Mouse (Mus musculus): ENCODE data around the gene Il2ra. TPM values are rescaled to one million over a fixed set of nuclear protein-coding genes. Genes with fewer than 3 reads are reported as not detected.

The Il2ra gene
- polyA plus RNA-seq, 1 experiment = 0.19 TPM

DNA sequence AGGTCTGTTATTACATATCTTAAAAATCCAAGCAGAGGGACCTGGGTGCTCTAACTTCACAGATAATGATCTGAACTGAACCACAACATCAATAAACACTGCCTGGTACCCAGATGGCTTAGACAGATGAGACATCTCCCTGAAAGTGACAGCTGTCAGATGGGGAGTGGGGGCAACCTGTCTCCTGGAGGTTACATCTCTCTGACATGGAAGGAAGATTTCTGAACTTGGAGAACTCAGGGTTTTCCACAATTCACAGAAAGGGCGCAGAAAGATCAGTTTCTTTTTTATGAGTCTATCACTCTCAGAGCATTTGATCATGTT lies 20.3 kb downstream of the Il2ra start:
- Histone ChIP-seq H3K27ac (ENCODE audit: insufficient read depth, low read length) (no peak overlapping the region), H3K4me1 (ENCODE audit: control insufficient read depth, insufficient read depth, low read length) (peaks cover 3% of the 10 kb centered on the region; the same call in 1 of the 2 replicates), H3K4me3 (ENCODE audit: insufficient read depth, low read length) (no peak overlapping the region)
- TF ChIP-seq POLR2A (IDR thresholded peaks at IDR 0.05; ENCODE audit: extremely low read depth, insufficient read depth, low read length) (no peak), CTCF (IDR thresholded peaks at IDR 0.05; ENCODE audit: extremely low read depth, insufficient read depth, low read length) (no peak)

DNA sequence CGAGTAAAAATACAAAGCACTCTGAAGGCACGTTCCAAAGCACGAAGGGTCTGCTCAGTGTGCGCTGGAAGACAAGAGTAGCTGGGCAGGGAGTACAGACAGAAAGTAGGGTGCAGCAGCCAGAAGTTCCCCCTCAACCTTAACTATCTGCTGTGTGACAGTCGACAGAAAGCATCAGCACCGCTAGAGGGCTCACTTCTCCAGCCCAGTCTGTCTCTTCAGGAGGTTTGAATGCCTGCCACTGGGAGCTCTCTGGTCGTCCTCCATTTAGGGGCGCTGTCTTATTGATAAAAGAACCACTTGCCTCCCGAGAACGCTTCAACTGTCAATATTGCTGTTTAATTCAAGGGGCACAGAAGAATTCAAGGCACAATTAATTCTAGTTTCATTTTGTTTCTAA lies 21.4 kb downstream of the Il2ra start:
- TF ChIP-seq POLR2A (IDR thresholded peaks at IDR 0.05; ENCODE audit: extremely low read depth, insufficient read depth, low read length) (no peak), CTCF (IDR thresholded peaks at IDR 0.05; ENCODE audit: extremely low read depth, insufficient read depth, low read length) (peak; percentile 87)
- Histone ChIP-seq H3K27ac (ENCODE audit: insufficient read depth, low read length) (no peak overlapping the region), H3K4me3 (ENCODE audit: insufficient read depth, low read length) (no peak overlapping the region), H3K4me1 (ENCODE audit: control insufficient read depth, insufficient read depth, low read length) (peaks cover 3% of the 10 kb centered on the region; the same call in 1 of the 2 replicates)

DNA sequence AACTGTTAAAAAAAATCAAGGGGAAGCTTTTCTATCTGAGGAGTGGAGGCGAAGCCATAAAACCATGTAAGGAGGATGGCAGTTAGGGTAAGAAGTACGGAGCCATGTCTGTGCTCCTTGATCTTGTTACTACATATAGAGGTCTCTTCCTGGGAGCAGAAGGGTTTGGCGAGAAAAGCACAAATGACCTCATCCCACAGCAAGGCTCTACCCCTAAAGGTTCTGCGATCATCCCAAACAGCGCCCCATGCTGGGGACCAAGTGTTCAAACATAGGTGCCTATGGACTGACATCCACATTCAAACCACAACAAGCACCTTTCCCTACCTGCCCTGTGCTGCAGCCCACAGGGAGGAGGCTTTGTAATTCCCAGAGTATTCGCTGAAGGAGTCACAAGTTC lies 21.8 kb downstream of the Il2ra start:
- H3K4me1 ChIP-seq (ENCODE audit: control insufficient read depth, insufficient read depth, low read length) = peaks cover 3% of the 10 kb centered on the region; the same call in 1 of the 2 replicates
- no peak overlapping the region for H3K4me3 ChIP-seq (ENCODE audit: insufficient read depth, low read length)
- no peak for TF ChIP-seq POLR2A (IDR thresholded peaks at IDR 0.05; ENCODE audit: extremely low read depth, insufficient read depth, low read length)
- TF ChIP-seq CTCF (IDR thresholded peaks at IDR 0.05; ENCODE audit: extremely low read depth, insufficient read depth, low read length) = 0 out of 2 replicates have a peak, but pooled peaks have one; percentile 15
- no peak overlapping the region for H3K27ac ChIP-seq (ENCODE audit: insufficient read depth, low read length)

- TF ChIP-seq POLR2A (IDR thresholded peaks at IDR 0.05; ENCODE audit: extremely low read depth, insufficient read depth, low read length) (no peak), CTCF (IDR thresholded peaks at IDR 0.05; ENCODE audit: extremely low read depth, insufficient read depth, low read length) (no peak)
- no peaks in the 10 kb centered on the region for H3K4me1 ChIP-seq (ENCODE audit: control insufficient read depth, insufficient read depth, low read length)
- H3K4me3 ChIP-seq (ENCODE audit: insufficient read depth, low read length) = no peak overlapping the region
- no peak overlapping the region for H3K27ac ChIP-seq (ENCODE audit: insufficient read depth, low read length)
Observed at GRCm38 (mm10) chr2:11664806-11665205, 22.2 kb downstream of the Il2ra start.

- TF ChIP-seq POLR2A (IDR thresholded peaks at IDR 0.05; ENCODE audit: extremely low read depth, insufficient read depth, low read length) (no peak), CTCF (IDR thresholded peaks at IDR 0.05; ENCODE audit: extremely low read depth, insufficient read depth, low read length) (no peak)
- Histone ChIP-seq H3K27ac (ENCODE audit: insufficient read depth, low read length) (no peak overlapping the region), H3K4me1 (ENCODE audit: control insufficient read depth, insufficient read depth, low read length) (no peaks in the 10 kb centered on the region), H3K4me3 (ENCODE audit: insufficient read depth, low read length) (no peak overlapping the region)
Observed at GRCm38 (mm10) chr2:11665326-11665725, 22.7 kb downstream of the Il2ra start.

DNA sequence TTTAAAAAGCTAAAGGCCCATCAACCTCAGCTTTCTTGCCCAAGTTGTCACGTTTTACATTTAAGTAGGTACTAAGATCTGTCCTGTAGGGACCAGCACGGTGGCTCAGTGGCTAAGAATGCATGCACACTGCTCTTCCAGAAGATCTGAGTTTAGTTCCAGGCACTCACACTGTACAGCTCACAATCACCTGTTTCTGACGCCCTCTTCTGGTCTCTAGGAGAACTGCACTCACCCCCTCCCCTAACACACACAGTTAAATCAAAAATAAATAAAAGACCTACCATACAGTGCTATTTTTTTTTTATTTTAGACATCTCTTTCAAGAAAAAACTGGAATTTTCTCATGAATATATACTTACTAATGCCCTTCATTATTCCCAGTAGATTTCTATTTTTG lies 29.5 kb downstream of the Il2ra start:
- Histone ChIP-seq H3K27ac (ENCODE audit: insufficient read depth, low read length) (no peak overlapping the region), H3K4me1 (ENCODE audit: control insufficient read depth, insufficient read depth, low read length) (no peaks in the 10 kb centered on the region), H3K4me3 (ENCODE audit: insufficient read depth, low read length) (no peak overlapping the region)
- TF ChIP-seq CTCF (IDR thresholded peaks at IDR 0.05; ENCODE audit: extremely low read depth, insufficient read depth, low read length) (peak; percentile 27; the same call in 1 of the 2 replicates), POLR2A (IDR thresholded peaks at IDR 0.05; ENCODE audit: extremely low read depth, insufficient read depth, low read length) (no peak)

- no peaks in the 10 kb centered on the region for H3K4me1 ChIP-seq (ENCODE audit: control insufficient read depth, insufficient read depth, low read length)
- no peak for TF ChIP-seq CTCF (IDR thresholded peaks at IDR 0.05; ENCODE audit: extremely low read depth, insufficient read depth, low read length)
- no peak for TF ChIP-seq POLR2A (IDR thresholded peaks at IDR 0.05; ENCODE audit: extremely low read depth, insufficient read depth, low read length)
- no peak overlapping the region for H3K4me3 ChIP-seq (ENCODE audit: insufficient read depth, low read length)
- no peak overlapping the region for H3K27ac ChIP-seq (ENCODE audit: insufficient read depth, low read length)
Observed at GRCm38 (mm10) chr2:11679626-11680025, 37.0 kb downstream of the Il2ra start.

GRCm38 (mm10) chr2:11682712-11683111 lies 40.1 kb downstream of the Il2ra start:
- TF ChIP-seq CTCF (IDR thresholded peaks at IDR 0.05; ENCODE audit: extremely low read depth, insufficient read depth, low read length) = no peak
- TF ChIP-seq POLR2A (IDR thresholded peaks at IDR 0.05; ENCODE audit: extremely low read depth, insufficient read depth, low read length) = no peak
- no peak overlapping the region for H3K27ac ChIP-seq (ENCODE audit: insufficient read depth, low read length)
- no peak overlapping the region for H3K4me3 ChIP-seq (ENCODE audit: insufficient read depth, low read length)
- H3K4me1 ChIP-seq (ENCODE audit: control insufficient read depth, insufficient read depth, low read length) = no peaks in the 10 kb centered on the region

DNA sequence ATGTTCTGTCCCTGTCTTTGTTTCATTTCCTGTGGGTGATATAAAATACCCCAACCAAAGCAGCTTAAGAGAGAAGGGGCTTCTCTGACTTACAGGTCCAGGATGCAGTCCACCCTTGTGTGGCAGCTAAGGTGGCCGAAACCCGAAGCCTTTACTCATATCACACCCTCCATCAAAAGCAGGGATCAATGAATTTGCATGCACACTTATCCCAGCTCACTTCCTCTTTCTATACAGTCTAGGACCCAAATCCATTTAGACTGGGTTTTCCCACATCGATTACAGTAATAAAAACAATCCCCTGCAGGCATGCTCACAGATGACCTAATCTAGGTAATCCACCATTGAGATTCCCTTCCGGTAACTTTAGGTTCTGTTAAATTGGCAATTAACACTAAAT lies 43.9 kb downstream of the Il2ra start:
- H3K4me1 ChIP-seq (ENCODE audit: control insufficient read depth, insufficient read depth, low read length) = no peaks in the 10 kb centered on the region
- H3K4me3 ChIP-seq (ENCODE audit: insufficient read depth, low read length) = no peak overlapping the region

DNA sequence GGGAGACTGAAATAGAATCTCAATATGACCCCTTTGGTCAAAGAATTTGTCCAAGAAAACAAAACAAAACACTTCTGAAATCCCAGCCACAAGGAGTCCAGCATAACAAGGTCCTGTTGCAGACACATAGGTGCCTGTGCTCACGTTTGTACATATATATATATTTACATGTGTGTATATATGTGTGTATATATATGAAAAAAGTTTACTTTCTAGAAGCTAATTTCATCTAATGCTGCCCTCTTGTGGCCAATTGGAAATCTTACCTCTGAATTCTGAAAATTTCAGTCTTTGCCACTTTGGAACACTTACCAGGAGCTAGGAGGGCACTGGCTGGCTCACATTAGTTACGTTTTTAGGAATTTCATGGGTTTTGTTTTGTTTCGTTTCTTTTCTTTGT lies 44.8 kb downstream of the Il2ra start:
- TF ChIP-seq POLR2A (IDR thresholded peaks at IDR 0.05; ENCODE audit: extremely low read depth, insufficient read depth, low read length) (no peak), CTCF (IDR thresholded peaks at IDR 0.05; ENCODE audit: extremely low read depth, insufficient read depth, low read length) (0 out of 2 replicates have a peak, but pooled peaks have one; percentile 9)
- H3K4me3 ChIP-seq (ENCODE audit: insufficient read depth, low read length) = no peak overlapping the region

More for the DNA sequence above, 43.9 kb downstream of the Il2ra start:
- H3K27ac ChIP-seq (ENCODE audit: insufficient read depth, low read length) = no peak overlapping the region
- TF ChIP-seq CTCF (IDR thresholded peaks at IDR 0.05; ENCODE audit: extremely low read depth, insufficient read depth, low read length) (no peak), POLR2A (IDR thresholded peaks at IDR 0.05; ENCODE audit: extremely low read depth, insufficient read depth, low read length) (no peak)

More for the DNA sequence above, 44.8 kb downstream of the Il2ra start:
- no peaks in the 10 kb centered on the region for H3K4me1 ChIP-seq (ENCODE audit: control insufficient read depth, insufficient read depth, low read length)
- H3K27ac ChIP-seq (ENCODE audit: insufficient read depth, low read length) = no peak overlapping the region
